ENCODE assay signal across 8 mouse cellular contexts in the genomic region with DNA sequence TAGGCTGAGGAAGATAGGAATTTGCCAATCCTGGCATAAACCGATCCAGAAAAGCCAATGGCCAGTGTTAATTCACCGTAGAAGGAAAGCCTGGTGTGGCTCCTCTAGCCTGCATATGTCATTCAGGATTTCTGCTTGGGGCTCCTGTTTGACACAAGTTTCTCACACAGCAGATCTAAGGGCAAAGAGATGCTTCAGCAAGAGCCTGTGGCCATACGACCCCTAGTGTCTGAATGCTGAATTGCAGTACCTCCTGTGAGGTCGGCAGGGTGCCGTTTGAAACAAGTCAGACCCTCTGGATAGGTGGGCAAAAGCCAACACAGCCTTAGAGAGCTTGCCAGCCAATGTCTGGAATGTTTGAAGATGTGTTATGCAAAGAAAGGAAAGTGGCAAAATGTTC. TPM values are rescaled to one million over a fixed set of nuclear protein-coding genes. Genes with fewer than 3 reads are reported as not detected.
DNase-seq lines count a peak whose midpoint lies in the region; ATAC-seq lines count a peak whose summit lies in the region.

No protein-coding gene starts in this region.

- no peaks in the 10 kb centered on the region for H3K27me3 ChIP-seq in hindbrain, embryonic 11.5 days (ENCODE audit: control insufficient read depth, insufficient read depth, low read length)
- H3K27me3 ChIP-seq in hindbrain, embryonic 13.5 days, result no peaks in the 10 kb centered on the region
- H3K27me3 ChIP-seq in embryonic facial prominence, embryonic 11.5 days (ENCODE audit: control insufficient read depth, insufficient read depth, low read length), result no peaks in the 10 kb centered on the region

- no peaks in the 10 kb centered on the region for H3K4me1 ChIP-seq in hindbrain, embryonic 11.5 days (replicated peaks; ENCODE audit: control insufficient read depth, insufficient read depth, low read length)
- H3K4me1 ChIP-seq in hindbrain, embryonic 13.5 days (replicated peaks), result peaks cover 13% of the 10 kb centered on the region
- no peaks in the 10 kb centered on the region for H3K4me1 ChIP-seq in embryonic facial prominence, embryonic 11.5 days (ENCODE audit: control insufficient read depth, insufficient read depth, low read length)

- peak; percentile 84 for DNase-seq in hindbrain, embryonic 11.5 days (ENCODE audit: low spot score)
- DNase-seq in adrenal gland, postnatal 36 days, result peak; percentile 69 to 79
- peak; percentile 84 for DNase-seq in embryonic facial prominence, embryonic 11.5 days (ENCODE audit: low spot score)
- DNase-seq in heart, adult 8-10 months (ENCODE audit: low spot score), result peak; percentile 66
- peak; percentile 77 to 82 for DNase-seq in layer of hippocampus, postnatal 10 days (ENCODE audit: low spot score in 2 of 2)
- peak; percentile 23 for DNase-seq in skeletal muscle tissue, adult 2 months (ENCODE audit: low read depth, low spot score)

- no peaks in the 10 kb centered on the region for H3K9me3 ChIP-seq in hindbrain, embryonic 11.5 days (ENCODE audit: control insufficient read depth, low read length)
- H3K9me3 ChIP-seq in hindbrain, embryonic 13.5 days, result no peaks in the 10 kb centered on the region
- H3K9me3 ChIP-seq in embryonic facial prominence, embryonic 11.5 days (replicated peaks; ENCODE audit: control insufficient read depth, low read length), result no peaks in the 10 kb centered on the region

- ATAC-seq in hindbrain, embryonic 11.5 days (ENCODE audit: low FRiP score), result no peak
- ATAC-seq in hindbrain, embryonic 13.5 days (ENCODE audit: low FRiP score), result no peak
- ATAC-seq in embryonic facial prominence, embryonic 11.5 days (replicated peaks; ENCODE audit: insufficient number of reproducible peaks, low FRiP score, low TSS enrichment, low read depth), result no peak
- ATAC-seq in megakaryocyte, adult 5-6 weeks (ENCODE audit: poor library complexity, severe bottlenecking), result peak; percentile 95

- no peak overlapping the region for H3K4me3 ChIP-seq in hindbrain, embryonic 11.5 days (ENCODE audit: low read depth, low read length)
- no peak overlapping the region for H3K4me3 ChIP-seq in hindbrain, embryonic 13.5 days
- no peak overlapping the region for H3K4me3 ChIP-seq in embryonic facial prominence, embryonic 11.5 days (ENCODE audit: low read depth, low read length)

- H3K4me2 ChIP-seq in hindbrain, embryonic 11.5 days (replicated peaks; ENCODE audit: low read depth, low read length), result no peak overlapping the region
- no peak overlapping the region for H3K4me2 ChIP-seq in hindbrain, embryonic 13.5 days
- H3K4me2 ChIP-seq in embryonic facial prominence, embryonic 11.5 days (ENCODE audit: low read depth, low read length), result no peak overlapping the region

- no peaks in the 10 kb centered on the region for H3K36me3 ChIP-seq in hindbrain, embryonic 11.5 days (ENCODE audit: control insufficient read depth, insufficient read depth, low read length)
- H3K36me3 ChIP-seq in hindbrain, embryonic 13.5 days, result no peaks in the 10 kb centered on the region
- H3K36me3 ChIP-seq in embryonic facial prominence, embryonic 11.5 days (replicated peaks; ENCODE audit: control insufficient read depth, insufficient read depth, low read depth, low read length), result no peaks in the 10 kb centered on the region

- WGBS in hindbrain, embryonic 11.5 days, result 25% methylated on average over 5 of the region's 5 CpGs
- WGBS in hindbrain, embryonic 13.5 days, result 24% methylated on average over 5 of the region's 5 CpGs
- 24% methylated on average over 5 of the region's 5 CpGs for WGBS in embryonic facial prominence, embryonic 11.5 days

- H3K27ac ChIP-seq in hindbrain, embryonic 11.5 days (ENCODE audit: low read depth, low read length), result no peak overlapping the region
- H3K27ac ChIP-seq in hindbrain, embryonic 13.5 days, result no peak overlapping the region
- no peak overlapping the region for H3K27ac ChIP-seq in embryonic facial prominence, embryonic 11.5 days (replicated peaks; ENCODE audit: low read depth, low read length)

- no peak overlapping the region for H3K9ac ChIP-seq in hindbrain, embryonic 11.5 days (ENCODE audit: low read depth, low read length)
- H3K9ac ChIP-seq in hindbrain, embryonic 13.5 days, result no peak overlapping the region
- no peak overlapping the region for H3K9ac ChIP-seq in embryonic facial prominence, embryonic 11.5 days (replicated peaks; ENCODE audit: low read length)

RNA-seq across cellular contexts. Expression of a gene that starts 43.7 kb away (rescaled TPM):
- 760 and 772 TPM in 2 replicates for polyA plus RNA-seq in hindbrain, embryonic 11.5 days (2014; fragmentation: Nextera tagmentation; extraction: Ambion mirVana)
- polyA plus RNA-seq in hindbrain, embryonic 13.5 days (2015; fragmentation: Nextera tagmentation; extraction: Ambion mirVana), result 829 and 850 TPM in 2 replicates
- 100 to 1,000 TPM; 463 to 544 TPM for total RNA-seq in adrenal gland, postnatal 36 days (2021)
- polyA plus RNA-seq in embryonic facial prominence, embryonic 11.5 days (2014; fragmentation: Nextera tagmentation; extraction: Ambion mirVana), result 830 and 859 TPM in 2 replicates
- total RNA-seq in heart, adult 8-10 months (2022), result 1,000 to 10,000 TPM; 1,420 to 1,989 (median 1,699) TPM
- total RNA-seq in layer of hippocampus, postnatal 10 days (2021), result 100 to 1,000 TPM; 301 to 317 TPM
- 340 and 390 TPM in 2 replicates for total RNA-seq in megakaryocyte, adult 5-6 weeks (2015)
- 210 and 312 TPM in 2 replicates for total RNA-seq in megakaryocyte, adult 5-6 weeks (2017)

RNA-seq across cellular contexts. Expression of a gene that starts 44.4 kb away (rescaled TPM):
- 34.8 and 40.3 TPM in 2 replicates for polyA plus RNA-seq in hindbrain, embryonic 11.5 days (2014; fragmentation: Nextera tagmentation; extraction: Ambion mirVana)
- polyA plus RNA-seq in hindbrain, embryonic 13.5 days (2015; fragmentation: Nextera tagmentation; extraction: Ambion mirVana), result 20.9 and 21.4 TPM in 2 replicates
- 10 to 100 TPM; 37.7 to 46.1 TPM for total RNA-seq in adrenal gland, postnatal 36 days (2021)
- 44.9 and 47.2 TPM in 2 replicates for polyA plus RNA-seq in embryonic facial prominence, embryonic 11.5 days (2014; fragmentation: Nextera tagmentation; extraction: Ambion mirVana)
- 10 to 100 TPM; 39.4 to 42.6 (median 41.0) TPM for total RNA-seq in heart, adult 8-10 months (2022)
- total RNA-seq in layer of hippocampus, postnatal 10 days (2021), result 10 to 100 TPM; 23.2 to 25.7 TPM
- 65.5 and 73.3 TPM in 2 replicates for total RNA-seq in megakaryocyte, adult 5-6 weeks (2015)
- total RNA-seq in megakaryocyte, adult 5-6 weeks (2017), result 75.7 and 80.7 TPM in 2 replicates

Comparison
In these comparisons a context has a peak if more than half of its experiments do, and no peak if none do; other contexts are left out.
1. DNase-seq: peak in every context shown above with its lines; median percentile 84 in hindbrain, embryonic 11.5 days; 84 in embryonic facial prominence, embryonic 11.5 days; 80 in layer of hippocampus, postnatal 10 days; 74 in adrenal gland, postnatal 36 days; 66 in heart, adult 8-10 months; 23 in skeletal muscle tissue, adult 2 months.